Mouse (Mus musculus) heart, embryonic 13.5 days (tissue): ENCODE results near the gene Aprt. TPM values are rescaled to one million over a fixed set of nuclear protein-coding genes. Genes with fewer than 3 reads are reported as not detected.
A peak's percentile ranks its signal among the peaks of the same experiment; 100 is the strongest.

Experiments
- ATAC-seq: fragments of 200-750 bp; cut with Nextera tagmentation; 2 replicates; pipeline ENCODE4 v1.8.0; 2017; ENCODE audit warnings: moderate TSS enrichment; ENCODE audit not compliant: insufficient number of reproducible peaks, low FRiP score, low TSS enrichment; ENCODE audit errors: extremely low read depth
- H3K27ac ChIP-seq: fragments of 300-500 bp; sonication (generic); replicated peaks from 2 replicates; pipeline ENCODE4 v1.5.1; 2015; ENCODE audit warnings: moderate library complexity, mild to moderate bottlenecking, inconsistent platforms
- H3K27me3 ChIP-seq: fragments of 300-500 bp; sonication (generic); replicated peaks from 2 replicates; pipeline ENCODE4 v1.6.1; 2015; ENCODE audit warnings: mild to moderate bottlenecking, inconsistent platforms
- H3K36me3 ChIP-seq: fragments of 300-500 bp; sonication (generic); 2 replicates; pipeline ENCODE4 v1.6.1; 2015; ENCODE audit warnings: mild to moderate bottlenecking, inconsistent platforms
- H3K4me1 ChIP-seq: fragments of 300-500 bp; sonication (generic); 2 replicates; pipeline ENCODE4 v1.6.1; 2015; ENCODE audit warnings: inconsistent platforms
- H3K4me2 ChIP-seq: fragments of 300-500 bp; sonication (generic); 2 replicates; pipeline ENCODE4 v1.6.1; 2015; ENCODE audit warnings: inconsistent platforms, mild to moderate bottlenecking, moderate library complexity
- H3K4me3 ChIP-seq: fragments of 300-500 bp; sonication (generic); 2 replicates; pipeline ENCODE4 v1.5.1; 2015; ENCODE audit warnings: moderate library complexity, mild to moderate bottlenecking, inconsistent platforms
- H3K9ac ChIP-seq: fragments of 300-500 bp; sonication (generic); 2 replicates; pipeline ENCODE4 v1.6.1; 2015; ENCODE audit warnings: inconsistent platforms, mild to moderate bottlenecking, moderate library complexity
- H3K9me3 ChIP-seq: fragments of 300-500 bp; sonication (generic); 2 replicates; pipeline ENCODE4 v1.6.1; 2016; ENCODE audit warnings: inconsistent platforms
- WGBS: fragments of 180-500 bp; shearing (Covaris S2); methylation state at CpG from one replicate; pipeline ENCODE4 v1.1.7; 2015; ENCODE audit warnings: mixed read lengths; 5-methylcytosine and 5-hydroxymethylcytosine counted together
- polyA plus RNA-seq: library from polyadenylated mRNA; unstranded; fragments of >200 nt; fragmentation: Nextera tagmentation; extraction: Ambion mirVana; gene quantifications from 2 replicates; pipeline ENCODE4 v1.2.1, GENCODE M21; 2015

Gene Aprt
- polyA plus RNA-seq, 1 experiment from 2014 or later, result 251 TPM

DNA sequence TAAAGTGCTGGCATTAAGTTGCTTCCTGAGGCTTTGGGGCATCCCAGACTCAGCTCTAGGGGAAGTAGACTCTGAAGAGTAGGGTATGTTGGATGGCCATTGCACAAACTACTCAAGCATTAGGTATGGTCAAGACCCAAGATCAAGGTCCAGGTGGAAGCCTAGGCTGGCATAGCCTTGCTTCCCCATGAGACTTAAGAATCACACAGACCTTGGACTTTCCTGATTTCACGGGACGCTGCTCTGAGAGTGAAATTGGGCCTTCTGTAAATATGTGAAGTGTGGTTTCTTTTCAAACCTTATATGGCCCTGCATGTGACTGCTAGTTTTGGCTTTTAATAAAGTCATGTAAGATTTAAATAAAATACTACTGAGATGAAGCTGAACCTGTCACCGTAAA, 4.0 kb downstream of the Aprt start:
- no peak for ATAC-seq
- Histone ChIP-seq H3K4me1 (peaks cover 51% of the 10 kb centered on the region), H3K36me3 (peaks cover 56% of the 10 kb centered on the region), H3K9ac (no peak overlapping the region), H3K9me3 (no peaks in the 10 kb centered on the region), H3K27me3 (no peaks in the 10 kb centered on the region), H3K4me2 (no peak overlapping the region), H3K27ac (no peak overlapping the region), H3K4me3 (no peak overlapping the region)
- WGBS, result 92% methylated on average over 3 of the region's 3 CpGs

DNA sequence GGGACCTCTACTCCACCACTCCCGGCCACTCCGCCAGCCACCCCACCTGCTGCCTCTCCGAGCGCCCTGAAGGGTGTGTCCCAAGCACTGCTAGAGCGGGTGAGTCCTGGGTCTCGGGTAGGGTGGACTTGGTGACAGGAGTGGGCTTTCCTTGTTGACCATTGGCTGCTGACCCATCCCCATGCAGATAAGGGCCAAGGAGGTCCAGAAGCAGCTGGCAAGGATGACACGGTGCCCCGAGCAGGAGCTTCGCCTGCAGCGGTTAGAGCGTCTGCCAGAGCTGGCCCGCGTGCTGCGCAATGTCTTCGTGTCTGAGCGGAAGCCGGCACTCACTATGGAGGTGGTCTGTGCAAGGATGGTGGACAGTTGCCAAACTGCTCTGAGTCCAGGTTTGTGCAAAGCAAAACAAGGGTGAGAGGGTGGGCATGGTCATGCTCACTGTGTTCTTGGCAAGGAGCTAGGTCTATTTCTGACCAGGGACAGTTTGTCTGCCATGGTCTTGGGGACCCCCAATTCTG, 4.9 kb downstream of the Aprt start:
- H3K36me3 ChIP-seq, result peaks cover 56% of the 10 kb centered on the region
- no peak for ATAC-seq
- no peak overlapping the region for H3K9ac ChIP-seq
- peaks cover 51% of the 10 kb centered on the region for H3K4me1 ChIP-seq
- no peaks in the 10 kb centered on the region for H3K9me3 ChIP-seq
- no peak overlapping the region for H3K4me3 ChIP-seq
- 88% methylated on average over 17 of the region's 17 CpGs for WGBS
- no peaks in the 10 kb centered on the region for H3K27me3 ChIP-seq
- H3K27ac ChIP-seq, result no peak overlapping the region
- no peak overlapping the region for H3K4me2 ChIP-seq

DNA sequence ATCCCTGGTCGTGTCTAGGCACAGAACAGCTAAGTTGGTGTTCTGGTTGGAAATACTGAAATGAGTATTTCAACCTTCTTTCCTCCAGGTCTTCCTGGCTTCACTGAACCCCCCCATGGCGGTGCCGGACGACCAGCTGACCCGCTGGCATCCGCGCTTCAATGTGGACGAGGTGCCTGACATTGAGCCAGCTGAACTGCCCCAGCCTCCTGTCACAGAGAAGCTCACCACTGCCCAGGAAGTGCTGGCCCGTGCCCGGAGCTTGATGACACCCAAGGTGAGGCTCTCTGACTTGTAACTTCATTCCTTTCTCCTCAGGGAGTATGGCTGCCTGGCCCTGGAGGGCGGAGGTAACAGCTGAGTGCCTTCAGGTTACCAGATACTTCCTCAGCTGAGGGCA, 5.6 kb downstream of the Aprt start:
- peaks cover 55% of the 10 kb centered on the region for H3K4me1 ChIP-seq
- no peaks in the 10 kb centered on the region for H3K27me3 ChIP-seq
- no peaks in the 10 kb centered on the region for H3K9me3 ChIP-seq
- H3K27ac ChIP-seq, result no peak overlapping the region
- no peak overlapping the region for H3K9ac ChIP-seq
- ATAC-seq, result no peak
- H3K36me3 ChIP-seq, result peaks cover 56% of the 10 kb centered on the region
- no peak overlapping the region for H3K4me3 ChIP-seq
- no peak overlapping the region for H3K4me2 ChIP-seq
- 90% methylated on average over 11 of the region's 11 CpGs for WGBS

DNA sequence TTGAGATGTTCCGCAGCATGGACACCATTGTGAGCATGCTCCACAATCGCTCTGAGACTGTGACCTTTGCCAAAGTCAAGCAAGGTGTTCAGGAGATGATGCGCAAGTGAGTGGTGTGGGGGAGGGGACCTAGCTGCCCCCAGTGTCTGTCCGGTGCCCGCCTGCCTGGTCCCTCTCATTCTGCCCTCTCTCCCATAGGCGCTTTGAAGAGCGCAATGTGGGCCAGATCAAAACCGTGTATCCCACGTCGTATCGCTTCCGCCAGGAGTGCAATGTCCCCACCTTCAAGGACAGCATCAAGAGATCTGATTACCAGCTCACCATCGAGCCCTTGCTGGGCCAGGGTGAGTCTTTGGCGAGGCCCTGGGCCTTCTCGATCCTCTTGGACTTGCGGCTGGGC, 6.7 kb downstream of the Aprt start:
- Histone ChIP-seq H3K27me3 (no peaks in the 10 kb centered on the region), H3K9ac (no peak overlapping the region), H3K36me3 (peaks cover 56% of the 10 kb centered on the region), H3K4me3 (no peak overlapping the region), H3K4me1 (peaks cover 43% of the 10 kb centered on the region), H3K9me3 (no peaks in the 10 kb centered on the region), H3K27ac (no peak overlapping the region), H3K4me2 (no peak overlapping the region; the same call in 1 of the 2 replicates)
- ATAC-seq, result no peak
- 93% methylated on average over 16 of the region's 16 CpGs for WGBS

DNA sequence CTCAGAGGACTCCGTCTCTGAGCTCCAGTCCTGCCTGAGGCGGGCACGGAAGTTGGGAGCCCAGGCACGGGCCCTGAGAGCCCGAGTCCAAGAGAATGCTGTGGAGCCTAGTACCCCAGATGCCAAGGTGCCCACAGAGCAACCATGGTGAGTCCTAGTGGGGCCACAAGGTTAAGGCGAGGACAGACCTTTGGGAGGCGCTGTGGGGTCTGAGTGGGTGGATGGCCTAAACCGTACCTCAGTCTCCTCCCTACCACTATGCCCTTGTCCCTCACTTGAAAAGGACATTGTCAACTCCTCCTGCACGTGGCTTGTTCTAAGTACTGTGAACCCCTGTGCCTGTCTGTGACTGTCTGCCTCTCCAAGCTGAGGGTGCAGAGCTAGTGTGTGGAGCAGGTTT, 7.4 kb downstream of the Aprt start:
- no peak for ATAC-seq
- Histone ChIP-seq H3K27ac (peak overlapping the region; percentile 17; the same call in 1 of the 2 replicates), H3K9ac (peak overlapping the region; percentile 97), H3K4me1 (peaks cover 37% of the 10 kb centered on the region), H3K36me3 (peaks cover 50% of the 10 kb centered on the region), H3K27me3 (no peaks in the 10 kb centered on the region), H3K9me3 (no peaks in the 10 kb centered on the region), H3K4me2 (peak overlapping the region; percentile 83), H3K4me3 (peak overlapping the region; percentile 93)
- 65% methylated on average over 9 of the region's 9 CpGs for WGBS

DNA sequence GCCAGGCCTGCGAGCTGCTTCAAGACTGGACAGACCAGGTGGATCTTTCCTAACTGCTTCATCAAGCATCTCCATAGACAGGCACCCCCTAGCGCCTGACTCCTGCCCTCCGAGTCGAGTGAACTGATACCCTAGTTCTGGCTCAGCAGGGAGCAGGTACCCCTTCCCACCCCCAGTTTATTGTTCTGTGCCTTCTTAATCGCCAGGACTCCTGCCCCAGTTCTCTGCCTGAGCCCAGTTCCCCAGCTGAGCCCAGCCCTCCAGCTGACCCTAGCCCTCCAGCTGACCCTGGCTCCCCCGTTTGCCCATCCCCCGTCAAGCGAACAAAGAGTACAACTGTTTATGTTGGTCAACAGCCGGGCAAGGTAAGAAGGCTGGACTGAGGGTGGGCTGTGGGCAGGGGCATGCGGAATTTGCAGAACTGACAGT, 7.8 kb downstream of the Aprt start:
- H3K9me3 ChIP-seq, result no peaks in the 10 kb centered on the region
- H3K9ac ChIP-seq, result peak overlapping the region; percentile 97
- peaks cover 47% of the 10 kb centered on the region for H3K36me3 ChIP-seq
- H3K4me1 ChIP-seq, result peaks cover 32% of the 10 kb centered on the region
- H3K27ac ChIP-seq, result peak overlapping the region; percentile 17; the same call in 1 of the 2 replicates
- H3K4me2 ChIP-seq, result peak overlapping the region; percentile 83
- ATAC-seq, result no peak
- no peaks in the 10 kb centered on the region for H3K27me3 ChIP-seq
- H3K4me3 ChIP-seq, result peak overlapping the region; percentile 93
- 24% methylated on average over 10 of the region's 10 CpGs for WGBS

DNA sequence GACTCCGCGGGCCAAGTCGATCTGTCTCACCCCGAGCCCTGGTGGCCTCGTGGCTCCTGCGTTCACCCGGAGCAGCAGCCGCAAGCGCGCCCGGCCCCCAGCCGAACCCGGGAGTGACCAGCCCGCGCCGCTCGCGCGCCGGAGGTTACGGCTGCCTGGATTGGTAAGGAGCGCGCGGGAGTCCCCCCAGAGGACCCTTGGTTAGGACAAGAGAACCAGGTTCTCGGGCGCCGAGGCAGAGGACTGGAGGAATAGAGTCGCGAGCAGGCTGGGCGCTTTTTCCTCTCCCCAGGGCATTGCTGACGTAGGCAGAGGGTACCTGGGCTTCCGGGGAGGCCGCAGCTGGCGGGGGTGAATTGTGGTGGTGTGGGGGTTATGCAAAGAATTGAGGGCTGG, 8.6 kb downstream of the Aprt start:
- no peaks in the 10 kb centered on the region for H3K9me3 ChIP-seq
- peak overlapping the region; percentile 93 for H3K4me3 ChIP-seq
- H3K27ac ChIP-seq, result peak overlapping the region; percentile 94
- H3K4me1 ChIP-seq, result peaks cover 32% of the 10 kb centered on the region
- no peaks in the 10 kb centered on the region for H3K27me3 ChIP-seq
- H3K36me3 ChIP-seq, result peaks cover 39% of the 10 kb centered on the region
- peak; percentile 22 for ATAC-seq
- peak overlapping the region; percentile 83 for H3K4me2 ChIP-seq
- WGBS, result under 1% methylated on average over 34 of the region's 34 CpGs
- peak overlapping the region; percentile 97 for H3K9ac ChIP-seq

DNA sequence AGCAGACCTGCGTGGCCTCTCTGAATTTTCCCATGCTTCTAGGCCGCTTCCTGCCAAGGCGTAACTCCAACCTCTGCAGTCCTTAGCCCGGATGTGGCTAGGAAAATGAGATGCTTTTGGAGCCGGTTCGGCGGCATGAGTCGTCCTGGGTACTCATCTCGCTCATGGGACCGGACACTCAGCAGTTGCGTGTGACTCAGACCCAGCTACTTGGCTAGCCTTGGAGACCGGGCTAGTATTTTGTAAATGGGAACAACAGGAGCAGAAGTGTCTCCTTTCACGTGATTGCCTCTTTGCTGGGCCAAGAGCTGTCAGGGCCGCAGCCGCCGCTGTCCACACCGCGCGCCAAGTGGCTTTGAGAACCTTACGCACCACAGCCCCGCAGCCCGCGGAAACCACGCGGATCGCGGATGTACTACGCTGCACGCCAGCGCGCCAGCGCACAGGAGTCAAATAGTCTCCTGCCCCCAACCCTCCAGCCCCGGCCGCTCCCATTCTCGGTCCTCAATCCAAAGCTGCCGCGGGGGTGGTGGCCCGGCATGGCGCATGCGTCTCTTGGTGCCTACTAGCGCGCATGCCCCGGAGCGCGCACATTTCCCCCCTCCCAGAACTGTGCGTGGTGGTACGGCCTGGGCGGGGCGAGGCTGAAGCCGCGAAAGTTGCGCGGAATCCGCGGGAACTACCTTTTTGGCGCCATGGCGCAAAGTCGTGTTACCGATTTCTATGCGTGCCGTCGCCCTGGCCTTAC, 9.2 kb downstream of the Aprt start, which contains the start of gene Cdt1:
TSS of gene Cdt1 (plus strand) at position 655 of the 748 bp plus-strand sequence.
- under 1% methylated on average over 62 of the region's 62 CpGs for WGBS
- Histone ChIP-seq H3K27ac (peak within 1 kb of the TSS; percentile 94), H3K4me3 (peak within 1 kb of the TSS; percentile 93), H3K4me2 (peak within 1 kb of the TSS; percentile 83), H3K4me1 (peaks cover 32% of the 10 kb centered on the region), H3K9me3 (no peaks in the 10 kb centered on the region), H3K36me3 (peaks cover 34% of the 10 kb centered on the region), H3K27me3 (no peaks in the 10 kb centered on the region), H3K9ac (peak within 1 kb of the TSS; percentile 97)
- peak; percentile 92 for ATAC-seq

DNA sequence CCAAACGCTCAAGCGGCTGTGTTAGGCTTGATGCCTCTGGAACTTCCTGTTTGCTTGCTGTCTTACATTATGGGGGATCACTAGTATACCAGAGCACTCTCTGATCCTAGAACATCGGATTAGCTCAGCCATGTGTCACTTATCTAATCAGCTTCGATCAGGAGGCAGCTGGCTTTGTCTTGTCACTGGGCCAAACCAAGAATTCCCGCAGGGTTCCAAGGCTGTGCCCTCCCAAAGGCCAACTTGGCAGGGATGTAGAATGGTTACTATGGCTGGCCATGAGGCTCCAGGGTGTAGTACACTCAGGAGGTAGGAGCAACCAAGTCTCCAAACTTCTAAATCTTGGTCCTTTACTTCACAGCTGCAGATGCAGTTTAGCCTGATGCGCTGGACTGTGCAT, 9.9 kb downstream of the Aprt start:
- Histone ChIP-seq H3K27ac (peak overlapping the region; percentile 94), H3K27me3 (no peaks in the 10 kb centered on the region), H3K36me3 (peaks cover 26% of the 10 kb centered on the region), H3K9me3 (no peaks in the 10 kb centered on the region), H3K4me3 (peak overlapping the region; percentile 93), H3K4me2 (peak overlapping the region; percentile 83), H3K4me1 (peaks cover 32% of the 10 kb centered on the region), H3K9ac (peak overlapping the region; percentile 97)
- 27% methylated on average over 6 of the region's 6 CpGs for WGBS
- no peak for ATAC-seq

DNA sequence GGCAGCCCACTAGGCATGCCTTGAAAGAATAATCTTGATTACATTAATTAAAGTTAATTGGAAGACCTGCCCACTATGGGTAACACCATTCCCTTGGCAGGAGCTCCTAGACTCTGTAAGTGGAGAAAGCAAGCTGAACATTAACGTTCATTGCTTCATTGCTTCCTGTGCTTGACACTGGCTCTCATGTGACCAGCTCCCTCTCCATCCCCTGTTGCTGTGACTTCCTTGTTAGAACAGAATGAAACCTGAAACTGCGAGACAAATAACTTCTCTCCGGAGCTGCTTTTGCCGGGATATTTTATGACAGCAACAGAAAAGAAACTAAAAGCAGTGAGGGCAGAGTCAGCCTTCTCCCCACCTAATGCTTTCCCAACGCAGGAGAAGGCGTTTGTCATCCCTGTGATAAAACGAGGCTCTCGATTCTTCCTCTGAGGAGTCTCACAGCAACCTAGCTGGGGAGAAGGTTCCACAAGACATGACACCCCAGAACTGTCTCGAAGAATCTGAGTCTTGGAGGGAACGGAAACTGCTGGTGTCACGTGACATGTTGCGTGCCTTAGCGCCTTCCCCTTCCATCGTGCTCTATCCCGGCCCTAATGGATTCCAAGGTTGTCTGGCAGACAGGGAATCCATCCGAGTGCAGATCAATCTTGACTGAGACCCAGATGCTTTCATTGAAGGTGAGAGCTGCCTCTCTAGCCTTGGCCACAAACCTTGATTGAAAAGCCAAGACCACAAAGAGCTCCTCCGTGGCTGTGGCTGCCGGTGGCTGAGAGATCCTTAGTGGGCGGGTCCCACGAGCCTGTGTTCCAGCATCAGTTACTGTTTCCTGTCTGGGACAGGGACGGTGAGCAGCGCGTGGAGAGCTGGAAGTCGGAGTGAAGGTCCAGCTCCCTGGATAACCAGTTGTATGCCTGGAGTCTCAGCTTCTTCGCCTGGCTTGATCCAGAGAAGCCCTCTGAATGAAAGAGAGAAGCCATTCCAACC, 12.1 kb downstream of the Aprt start:
- H3K4me1 ChIP-seq, result peaks cover 28% of the 10 kb centered on the region
- H3K27ac ChIP-seq, result no peak overlapping the region
- H3K27me3 ChIP-seq, result no peaks in the 10 kb centered on the region
- H3K9ac ChIP-seq, result 0 out of 2 replicates have a peak overlapping the region, but pooled peaks have one; percentile 3
- no peaks in the 10 kb centered on the region for H3K9me3 ChIP-seq
- no peak for ATAC-seq
- no peak overlapping the region for H3K4me3 ChIP-seq
- H3K4me2 ChIP-seq, result no peak overlapping the region
- H3K36me3 ChIP-seq, result peaks cover 5% of the 10 kb centered on the region
- WGBS, result 76% methylated on average over 25 of the region's 25 CpGs

DNA sequence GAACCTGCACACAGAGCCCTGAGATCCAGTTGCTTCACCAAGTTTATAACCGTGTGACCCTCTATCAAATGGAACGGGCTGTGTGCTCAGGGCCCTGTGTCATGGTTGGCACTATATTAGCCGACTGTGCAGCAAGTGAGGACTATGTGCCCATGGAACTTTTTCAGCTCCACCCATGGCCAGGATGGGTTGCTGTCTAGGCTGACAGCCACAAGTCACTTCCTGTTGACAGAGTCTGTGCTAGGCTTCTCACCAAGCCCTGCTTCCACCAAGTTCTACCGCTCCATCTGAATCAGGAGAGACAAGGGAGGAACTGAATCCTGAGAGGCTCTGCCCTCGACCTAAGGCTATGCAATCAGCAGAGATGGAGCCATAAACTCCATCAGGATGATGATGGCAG, 15.5 kb downstream of the Aprt start:
- peaks cover 28% of the 10 kb centered on the region for H3K4me1 ChIP-seq
- WGBS, result 74% methylated on average over 5 of the region's 5 CpGs
- no peak overlapping the region for H3K27ac ChIP-seq
- no peak overlapping the region for H3K9ac ChIP-seq
- no peak overlapping the region for H3K4me2 ChIP-seq
- no peaks in the 10 kb centered on the region for H3K36me3 ChIP-seq
- no peak for ATAC-seq
- no peak overlapping the region for H3K4me3 ChIP-seq
- H3K27me3 ChIP-seq, result no peaks in the 10 kb centered on the region
- H3K9me3 ChIP-seq, result no peaks in the 10 kb centered on the region
